19 mouse cellular contexts compared by ENCODE assay signal in the genomic region with DNA sequence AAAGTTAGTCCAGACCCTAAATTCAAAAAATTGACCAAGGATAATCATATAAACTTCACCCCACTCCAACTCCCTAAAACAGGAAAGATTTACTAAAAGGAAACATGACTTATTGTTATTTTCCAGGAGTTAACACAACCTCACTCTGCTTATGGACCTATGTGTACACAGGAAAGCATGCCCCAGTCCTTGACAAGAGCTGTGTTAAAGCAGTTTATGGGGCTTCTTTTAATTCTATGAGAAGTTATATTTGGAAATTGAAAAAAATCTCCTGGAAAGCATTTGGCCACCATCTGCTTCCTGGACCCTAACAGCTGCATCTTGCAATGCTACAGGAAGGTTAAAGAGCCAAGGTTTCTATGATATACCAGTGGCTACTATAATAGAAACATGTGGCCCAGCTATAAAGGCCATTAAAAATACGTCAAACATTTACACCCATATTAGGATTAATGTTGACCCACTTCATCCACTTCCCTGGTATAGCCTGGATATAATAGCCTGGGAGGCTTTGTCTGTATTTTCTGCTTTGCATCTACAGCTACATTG.
"Had no signal": no experiment of that assay in that cellular context is flagged by ENCODE, and none has a peak within 500 bp of the region (broad histone marks: within the 10 kb centered on the region; RNA-seq: fewer than 3 reads in every experiment).

No protein-coding gene starts in this region.

- ATAC-seq: intestine, postnatal 0 days; liver, embryonic 12.5 days; midbrain, embryonic 15.5 days had no signal

- H3K36me3 ChIP-seq: hindbrain, embryonic 15.5 days; liver, embryonic 12.5 days; liver, embryonic 15.5 days; midbrain, embryonic 12.5 days; midbrain, embryonic 15.5 days; neural tube, embryonic 12.5 days; neural tube, embryonic 15.5 days had no signal

- H3K9ac ChIP-seq: hindbrain, embryonic 15.5 days; liver, embryonic 12.5 days; liver, embryonic 15.5 days; midbrain, embryonic 12.5 days; midbrain, embryonic 15.5 days; neural tube, embryonic 12.5 days; neural tube, embryonic 15.5 days had no signal

- H3K4me2 ChIP-seq: hindbrain, embryonic 15.5 days; liver, embryonic 12.5 days; liver, embryonic 15.5 days; midbrain, embryonic 12.5 days; midbrain, embryonic 15.5 days; neural tube, embryonic 12.5 days; neural tube, embryonic 15.5 days had no signal

- DNase-seq: kidney, postnatal 25 days; left cerebral cortex, postnatal 4 days; liver; lung, adult 18-20 months; right cerebral cortex, adult 18-20 months; right cerebral cortex, postnatal 14 days; right cerebral cortex, postnatal 4 days; thymus, adult 2 months; thymus, postnatal 25 days had no signal

- H3K4me1 ChIP-seq: liver, embryonic 12.5 days; liver, embryonic 15.5 days; midbrain, embryonic 15.5 days; neural tube, embryonic 12.5 days; neural tube, embryonic 15.5 days had no signal

- H3K27me3 ChIP-seq: hindbrain, embryonic 15.5 days; liver, embryonic 12.5 days; liver, embryonic 15.5 days; midbrain, embryonic 12.5 days; midbrain, embryonic 15.5 days; neural tube, embryonic 12.5 days; neural tube, embryonic 15.5 days had no signal

- H3K4me3 ChIP-seq: hindbrain, embryonic 15.5 days; liver, embryonic 12.5 days; liver, embryonic 15.5 days; midbrain, embryonic 12.5 days; midbrain, embryonic 15.5 days; neural tube, embryonic 12.5 days; neural tube, embryonic 15.5 days had no signal

- H3K9me3 ChIP-seq: hindbrain, embryonic 15.5 days; liver, embryonic 15.5 days; midbrain, embryonic 12.5 days; midbrain, embryonic 15.5 days; neural tube, embryonic 12.5 days; neural tube, embryonic 15.5 days had no signal

- H3K27ac ChIP-seq: hindbrain, embryonic 15.5 days; liver, embryonic 12.5 days; liver, embryonic 15.5 days; macrophage; midbrain, embryonic 12.5 days; midbrain, embryonic 15.5 days; neural tube, embryonic 12.5 days; neural tube, embryonic 15.5 days; stomach, postnatal 0 days had no signal
